Mouse (Mus musculus): ENCODE results near the gene Jade2.

DNA sequence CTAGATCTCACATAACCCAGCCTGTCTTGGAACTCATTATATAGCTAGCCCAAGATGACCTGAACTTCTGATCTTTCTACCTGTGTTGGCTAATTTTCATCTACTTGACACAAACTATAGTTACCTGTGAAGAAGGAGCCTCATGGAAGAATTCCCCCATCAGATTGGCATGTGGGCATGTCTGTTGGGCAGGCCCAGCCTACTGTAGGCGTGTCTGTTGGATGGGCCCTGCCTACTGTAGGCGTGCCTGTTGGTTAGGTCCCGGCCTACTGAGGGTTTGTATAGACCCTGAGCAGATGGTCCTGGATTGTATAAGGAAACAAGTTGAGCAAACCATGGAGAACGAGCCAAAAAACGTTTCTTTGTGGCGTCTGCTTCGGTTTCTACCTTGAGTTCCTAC, 24.3 kb upstream of the Jade2 start:
- TF ChIP-seq POLR2A (IDR thresholded peaks at IDR 0.05; ENCODE audit: extremely low read depth, insufficient read depth, low read length) (no peak), CTCF (IDR thresholded peaks at IDR 0.05; ENCODE audit: extremely low read depth, insufficient read depth, low read length) (no peak)
